Mouse (Mus musculus): Measurements from ENCODE around the gene Mrps21. TPM values are rescaled to one million over a fixed set of nuclear protein-coding genes. Genes with fewer than 3 reads are reported as not detected.
A peak's percentile ranks its signal among the peaks of the same experiment; 100 is the strongest.
"Not testable (repeated sequence)": the region's sequence is repeated elsewhere in the genome, so short reads cannot be mapped to it uniquely, and the experiment has no call there.

Mrps21 gene
- polyA plus RNA-seq, 1 experiment from 2014 or later = 362 TPM

- no peak for ATAC-seq (ENCODE audit: extremely low read depth, insufficient number of reproducible peaks, low FRiP score, low TSS enrichment)
- H3K27me3 ChIP-seq (replicated peaks) = no peaks in the 10 kb centered on the region
- no peak overlapping the region for H3K4me3 ChIP-seq
- H3K27ac ChIP-seq (replicated peaks) = no peak overlapping the region
- H3K36me3 ChIP-seq = peaks cover 80% of the 10 kb centered on the region
- H3K4me1 ChIP-seq = peaks cover 4% of the 10 kb centered on the region
- no peak overlapping the region for H3K4me2 ChIP-seq
- no peaks in the 10 kb centered on the region for H3K9me3 ChIP-seq
- 80% methylated on average over 5 of the region's 5 CpGs for WGBS
- no peak overlapping the region for H3K9ac ChIP-seq
Observed at GRCm38 (mm10) chr3:95865050-95865449, 6.3 kb downstream of the Mrps21 start.

GRCm38 (mm10) chr3:95863578-95863977 is 7.7 kb downstream of the Mrps21 start:
- no peak overlapping the region for H3K27ac ChIP-seq (replicated peaks)
- ATAC-seq (ENCODE audit: extremely low read depth, insufficient number of reproducible peaks, low FRiP score, low TSS enrichment) = no peak
- no peak overlapping the region for H3K4me2 ChIP-seq
- no peaks in the 10 kb centered on the region for H3K9me3 ChIP-seq
- no peak overlapping the region for H3K9ac ChIP-seq
- H3K4me3 ChIP-seq = no peak overlapping the region
- WGBS = 63% methylated on average over 7 of the region's 7 CpGs
- H3K36me3 ChIP-seq = peaks cover 65% of the 10 kb centered on the region
- no peaks in the 10 kb centered on the region for H3K4me1 ChIP-seq
- H3K27me3 ChIP-seq (replicated peaks) = no peaks in the 10 kb centered on the region

DNA sequence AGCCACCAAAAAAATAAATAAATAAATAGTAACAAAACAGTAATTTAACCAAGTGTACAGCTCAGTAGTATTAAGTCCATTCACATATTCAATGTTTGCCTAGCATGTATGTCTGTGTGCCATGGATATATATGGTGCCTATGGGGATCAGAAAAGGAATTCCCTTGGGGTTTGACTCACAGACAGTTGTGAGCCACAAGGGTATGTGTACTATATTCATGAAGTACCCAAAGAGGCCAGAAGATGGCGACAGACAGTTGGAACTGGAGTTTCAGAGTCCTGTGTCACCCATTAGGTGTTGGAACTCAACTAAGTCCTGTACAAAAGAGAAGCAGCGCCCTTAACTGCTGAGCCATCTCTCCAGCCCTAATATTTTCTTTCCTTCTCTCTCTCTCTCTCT is 9.5 kb downstream of the Mrps21 start:
- Histone ChIP-seq H3K4me3 (no peak overlapping the region), H3K4me1 (peaks cover under 1% of the 10 kb centered on the region; the same call in 1 of the 2 replicates), H3K27ac (replicated peaks) (no peak overlapping the region), H3K9ac (no peak overlapping the region), H3K36me3 (peaks cover 48% of the 10 kb centered on the region), H3K9me3 (no peaks in the 10 kb centered on the region), H3K27me3 (replicated peaks) (no peaks in the 10 kb centered on the region), H3K4me2 (no peak overlapping the region)
- WGBS = 46% methylated on average over 2 of the region's 2 CpGs
- ATAC-seq (ENCODE audit: extremely low read depth, insufficient number of reproducible peaks, low FRiP score, low TSS enrichment) = no peak

GRCm38 (mm10) chr3:95861216-95861615 is 10.1 kb downstream of the Mrps21 start:
- Histone ChIP-seq H3K4me3 (no peak overlapping the region), H3K27ac (replicated peaks) (no peak overlapping the region), H3K9ac (no peak overlapping the region), H3K4me1 (peaks cover 6% of the 10 kb centered on the region; the same call in 1 of the 2 replicates), H3K36me3 (peaks cover 42% of the 10 kb centered on the region), H3K27me3 (replicated peaks) (no peaks in the 10 kb centered on the region), H3K4me2 (no peak overlapping the region), H3K9me3 (no peaks in the 10 kb centered on the region)
- 77% methylated on average over 10 of the region's 10 CpGs for WGBS
- no peak for ATAC-seq (ENCODE audit: extremely low read depth, insufficient number of reproducible peaks, low FRiP score, low TSS enrichment)

DNA sequence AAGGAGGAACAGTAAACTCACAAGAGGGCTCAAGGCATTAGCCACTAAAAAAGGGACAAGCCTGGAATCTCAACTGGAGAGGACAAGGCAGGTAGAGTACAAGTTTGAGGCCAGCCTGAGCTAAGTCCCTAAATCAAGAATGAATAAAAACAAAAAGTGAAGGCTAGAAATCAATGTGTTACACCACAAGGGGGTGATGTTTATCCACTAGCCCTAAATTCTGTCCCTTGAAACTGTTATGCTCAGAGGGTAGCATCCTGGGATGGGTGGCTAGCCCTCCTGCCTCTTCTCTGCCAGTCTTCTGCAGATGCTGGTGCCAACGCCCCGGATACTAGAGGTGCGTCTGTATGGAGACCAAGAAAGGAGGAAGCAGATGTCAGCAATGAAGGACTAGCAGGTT is 11.0 kb downstream of the Mrps21 start:
- H3K4me2 ChIP-seq = no peak overlapping the region
- H3K9me3 ChIP-seq = no peaks in the 10 kb centered on the region
- WGBS = 69% methylated on average over 3 of the region's 3 CpGs
- H3K4me1 ChIP-seq = peaks cover 8% of the 10 kb centered on the region; the same call in 1 of the 2 replicates
- H3K36me3 ChIP-seq = peaks cover 33% of the 10 kb centered on the region
- no peak for ATAC-seq (ENCODE audit: extremely low read depth, insufficient number of reproducible peaks, low FRiP score, low TSS enrichment)
- H3K9ac ChIP-seq = no peak overlapping the region
- no peaks in the 10 kb centered on the region for H3K27me3 ChIP-seq (replicated peaks)
- no peak overlapping the region for H3K27ac ChIP-seq (replicated peaks)
- no peak overlapping the region for H3K4me3 ChIP-seq

GRCm38 (mm10) chr3:95858278-95858677 is 13.0 kb downstream of the Mrps21 start:
- not testable (repeated sequence) for H3K4me2 ChIP-seq; H3K4me3 ChIP-seq; H3K9me3 ChIP-seq; H3K9ac ChIP-seq; H3K27ac ChIP-seq (replicated peaks); ATAC-seq (ENCODE audit: extremely low read depth, insufficient number of reproducible peaks, low FRiP score, low TSS enrichment); H3K27me3 ChIP-seq (replicated peaks)
- Histone ChIP-seq H3K4me1 (peaks cover 17% of the 10 kb centered on the region), H3K36me3 (peaks cover 18% of the 10 kb centered on the region)
- WGBS = 65% methylated on average over 3 of the region's 3 CpGs

- H3K9me3 ChIP-seq; H3K4me3 ChIP-seq; ATAC-seq (ENCODE audit: extremely low read depth, insufficient number of reproducible peaks, low FRiP score, low TSS enrichment); H3K4me2 ChIP-seq; H3K27me3 ChIP-seq (replicated peaks); H3K27ac ChIP-seq (replicated peaks); H3K9ac ChIP-seq: not testable (repeated sequence)
- Histone ChIP-seq H3K36me3 (peaks cover 23% of the 10 kb centered on the region), H3K4me1 (peaks cover 17% of the 10 kb centered on the region)
- 84% methylated on average over 1 of the region's 1 CpGs for WGBS
Observed at GRCm38 (mm10) chr3:95857050-95857449, 14.3 kb downstream of the Mrps21 start.

- no peaks in the 10 kb centered on the region for H3K27me3 ChIP-seq (replicated peaks)
- peak overlapping the region; percentile 80 for H3K4me3 ChIP-seq
- ATAC-seq (ENCODE audit: extremely low read depth, insufficient number of reproducible peaks, low FRiP score, low TSS enrichment) = no peak
- peak overlapping the region; percentile 78 for H3K4me2 ChIP-seq
- peak overlapping the region; percentile 82 for H3K27ac ChIP-seq (replicated peaks)
- peaks cover 26% of the 10 kb centered on the region for H3K36me3 ChIP-seq
- 22% methylated on average over 7 of the region's 7 CpGs for whole genome bisulfite sequencing
- no peaks in the 10 kb centered on the region for H3K9me3 ChIP-seq
- peaks cover 21% of the 10 kb centered on the region for H3K4me1 ChIP-seq
- peak overlapping the region; percentile 93 for H3K9ac ChIP-seq
Observed at GRCm38 (mm10) chr3:95856115-95856514, 15.2 kb downstream of the Mrps21 start.

DNA sequence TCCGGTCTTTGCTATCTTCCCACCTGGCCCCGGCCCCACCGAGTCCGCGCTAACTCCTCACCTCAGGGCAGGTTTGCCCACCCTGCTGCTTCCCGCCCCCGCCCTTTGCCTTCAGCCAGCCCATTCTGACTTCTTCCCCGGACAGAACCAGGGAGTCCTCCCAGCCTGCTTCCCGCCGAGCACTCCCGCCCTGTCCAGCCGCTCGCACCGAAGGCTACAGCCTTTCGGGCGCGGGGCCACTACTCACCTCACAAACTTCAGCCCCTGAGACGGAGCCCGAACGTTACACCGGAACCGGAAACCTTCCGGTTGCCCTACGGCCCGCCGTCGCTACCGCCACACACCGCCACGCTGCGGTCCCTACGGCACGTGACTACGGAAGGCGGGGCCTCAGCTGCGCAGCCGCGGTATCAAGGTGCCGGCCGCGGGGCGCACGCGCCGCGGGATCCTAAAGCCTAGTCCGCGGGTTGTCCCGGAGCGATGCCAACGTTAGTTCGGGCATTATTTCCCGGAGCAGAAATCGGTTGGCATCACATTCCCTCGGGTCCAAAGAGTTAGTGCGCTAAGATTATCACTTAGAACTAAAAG is 15.7 kb downstream of the Mrps21 start, which contains the start of gene Prpf3:
Gene Prpf3, minus strand, starts transcription at position 384 of the 588 bp plus-strand sequence.
- H3K36me3 ChIP-seq = peaks cover 31% of the 10 kb centered on the region
- peak; percentile 96 for ATAC-seq (ENCODE audit: extremely low read depth, insufficient number of reproducible peaks, low FRiP score, low TSS enrichment)
- no peaks in the 10 kb centered on the region for H3K27me3 ChIP-seq (replicated peaks)
- H3K27ac ChIP-seq (replicated peaks) = peak within 1 kb of the TSS; percentile 82
- 0% methylated on average over 56 of the region's 56 CpGs for WGBS
- H3K9me3 ChIP-seq = no peaks in the 10 kb centered on the region
- H3K4me1 ChIP-seq = peaks cover 26% of the 10 kb centered on the region
- peak within 1 kb of the TSS; percentile 93 for H3K9ac ChIP-seq
- peak within 1 kb of the TSS; percentile 80 for H3K4me3 ChIP-seq
- peak within 1 kb of the TSS; percentile 78 for H3K4me2 ChIP-seq

- 75% methylated on average over 8 of the region's 8 CpGs for WGBS
- Histone ChIP-seq H3K4me3 (no peak overlapping the region), H3K27ac (replicated peaks) (no peak overlapping the region)
Observed at GRCm38 (mm10) chr3:95851317-95851716, 20.0 kb downstream of the Mrps21 start.

GRCm38 (mm10) chr3:95850611-95851010 is 20.7 kb downstream of the Mrps21 start:
- Histone ChIP-seq H3K4me3 (no peak overlapping the region), H3K9ac (peak overlapping the region; percentile 15), H3K4me2 (peak overlapping the region; percentile 16; the same call in 1 of the 2 replicates), H3K36me3 (peaks cover 81% of the 10 kb centered on the region), H3K27ac (replicated peaks) (peak overlapping the region; percentile 46), H3K9me3 (no peaks in the 10 kb centered on the region), H3K27me3 (replicated peaks) (no peaks in the 10 kb centered on the region), H3K4me1 (peaks cover 26% of the 10 kb centered on the region)
- 35% methylated on average over 4 of the region's 4 CpGs for WGBS
- no peak for ATAC-seq (ENCODE audit: extremely low read depth, insufficient number of reproducible peaks, low FRiP score, low TSS enrichment)

More at GRCm38 (mm10) chr3:95851317-95851716, 20.0 kb downstream of the Mrps21 start:
- Histone ChIP-seq H3K9ac (no peak overlapping the region), H3K9me3 (no peaks in the 10 kb centered on the region), H3K27me3 (replicated peaks) (no peaks in the 10 kb centered on the region), H3K4me2 (no peak overlapping the region), H3K36me3 (peaks cover 74% of the 10 kb centered on the region), H3K4me1 (peaks cover 28% of the 10 kb centered on the region)
- ATAC-seq (ENCODE audit: extremely low read depth, insufficient number of reproducible peaks, low FRiP score, low TSS enrichment) = no peak
